Mouse (Mus musculus): Measurements from ENCODE around the gene Dll4.

Dll4 gene

DNA sequence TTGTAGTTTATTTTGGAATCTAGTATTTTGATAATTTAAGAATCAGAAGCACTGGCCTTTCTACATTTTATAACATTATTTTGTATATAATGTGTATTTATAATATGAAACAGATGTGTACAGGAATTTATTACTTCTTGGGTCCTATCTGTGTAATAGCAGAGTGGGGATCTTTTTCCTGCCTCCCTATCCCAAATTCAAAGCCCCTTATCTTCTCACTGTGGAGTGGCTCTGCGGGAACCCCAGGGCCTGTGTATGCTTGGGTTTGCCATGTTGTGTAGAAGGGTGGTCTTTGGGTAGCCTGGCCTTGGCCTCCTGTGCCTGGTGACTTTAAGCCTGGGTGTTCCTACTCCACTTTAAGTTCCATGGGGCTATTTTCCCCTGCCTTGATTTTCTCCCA, 10.0 kb downstream of the Dll4 start:
- no peak for DNase-seq (ENCODE audit: low spot score)

GRCm38 (mm10) chr2:119336002-119336401, 10.4 kb downstream of the Dll4 start:
- DNase-seq (ENCODE audit: low spot score) = no peak

DNA sequence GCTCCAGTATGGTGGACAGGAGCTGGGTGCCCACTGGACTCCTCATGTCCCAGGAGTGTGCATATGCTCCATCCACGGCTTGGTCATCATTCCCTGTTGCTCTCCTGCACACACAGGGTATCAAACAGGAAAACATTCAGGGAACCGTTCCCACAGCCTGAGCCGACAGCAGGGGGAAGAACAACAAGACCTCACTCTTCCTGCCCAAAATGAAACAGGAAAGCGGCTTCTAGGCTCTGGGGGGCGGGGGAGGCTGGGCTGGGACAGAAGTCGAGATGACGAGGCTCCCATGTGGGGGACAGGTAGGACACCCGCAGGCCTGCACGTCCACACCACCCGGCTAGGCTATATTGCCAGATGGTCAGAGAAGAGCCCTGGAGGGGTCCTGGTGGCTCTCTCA, 10.9 kb downstream of the Dll4 start:
- DNase-seq (ENCODE audit: low spot score) = no peak

- DNase-seq (ENCODE audit: low spot score) = peak; percentile 90
Measured at GRCm38 (mm10) chr2:119337425-119338265, 12.1 kb downstream of the Dll4 start.

- DNase-seq (ENCODE audit: low spot score) = no peak
Measured at GRCm38 (mm10) chr2:119344537-119345138, 19.1 kb downstream of the Dll4 start.

- peak; percentile 75 for DNase-seq (ENCODE audit: low spot score)
Measured at GRCm38 (mm10) chr2:119350555-119351486, 25.2 kb downstream of the Dll4 start, which contains the start of gene Chac1. TSS of gene Chac1 (plus strand) at chr2:119351229.

- DNase-seq (ENCODE audit: low spot score) = no peak
Measured at GRCm38 (mm10) chr2:119353707-119354106, 28.1 kb downstream of the Dll4 start.

GRCm38 (mm10) chr2:119355089-119355488, 29.5 kb downstream of the Dll4 start:
- no peak for DNase-seq (ENCODE audit: low spot score)

GRCm38 (mm10) chr2:119355651-119356050, 30.1 kb downstream of the Dll4 start:
- DNase-seq (ENCODE audit: low spot score) = no peak

DNA sequence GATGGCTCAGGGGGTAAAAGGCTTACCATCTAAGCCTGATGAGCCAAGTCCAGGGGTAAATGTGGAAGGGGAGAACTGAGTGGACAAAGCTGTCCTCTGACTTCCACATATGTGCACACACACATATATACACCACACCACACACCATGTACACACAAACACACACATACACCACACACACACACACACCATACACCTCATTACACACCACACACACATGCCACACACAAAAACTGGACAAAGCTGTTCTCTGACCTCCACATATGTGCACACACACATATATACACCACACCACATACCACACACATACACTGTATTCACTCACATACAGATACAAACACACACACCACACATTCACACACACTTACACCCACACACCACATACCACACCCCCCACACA, 30.7 kb downstream of the Dll4 start:
- DNase-seq (ENCODE audit: low spot score) = no peak

- no peak for DNase-seq (ENCODE audit: low spot score)
Measured at GRCm38 (mm10) chr2:119356805-119357204, 31.2 kb downstream of the Dll4 start.

DNA sequence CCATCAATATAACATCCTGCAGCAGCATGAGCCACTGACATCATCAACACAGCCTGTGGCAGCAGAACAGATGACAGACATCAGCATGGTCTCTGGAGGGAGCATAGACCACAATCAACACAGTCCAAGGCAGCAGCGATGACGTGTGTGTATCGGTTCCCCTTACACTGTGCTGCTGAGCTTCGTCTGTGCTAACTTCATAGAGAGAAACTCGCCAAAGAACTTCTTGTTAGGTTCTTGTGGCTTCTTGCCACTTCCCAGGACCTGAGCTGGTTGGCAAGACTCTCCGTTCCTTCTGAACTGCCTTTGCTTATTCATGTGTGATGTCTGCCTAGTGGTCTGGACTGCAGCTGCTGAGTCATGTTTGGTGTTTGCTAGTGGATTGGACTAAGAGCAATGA, 32.7 kb downstream of the Dll4 start:
- DNase-seq (ENCODE audit: low spot score) = no peak

DNA sequence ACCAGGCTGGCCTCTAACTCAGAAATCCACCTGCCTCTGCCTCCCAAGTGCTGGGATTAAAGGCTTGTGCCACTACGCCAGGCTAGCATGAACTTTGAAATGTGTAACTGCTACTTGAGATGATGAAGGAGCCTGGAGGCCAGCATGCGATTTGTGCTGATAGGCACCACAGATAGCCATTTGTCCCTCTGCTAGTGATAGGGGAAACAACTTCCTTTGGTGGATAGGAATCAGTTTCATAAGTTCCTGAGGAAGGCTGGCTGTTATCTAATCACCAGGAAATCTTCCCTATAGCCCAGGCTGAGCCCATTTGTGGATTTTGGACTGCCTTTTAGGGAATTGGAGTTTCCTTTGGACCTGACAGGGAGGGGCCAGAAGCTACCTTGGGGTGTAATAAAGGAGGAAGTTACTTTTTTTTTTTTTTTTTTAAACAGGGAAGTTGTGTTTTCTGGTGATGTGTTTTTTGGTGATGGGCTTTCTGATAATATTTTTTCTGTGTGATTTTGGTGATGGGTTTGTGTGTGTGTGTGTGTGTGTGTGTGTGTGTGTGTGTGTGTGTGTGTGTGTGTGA, 34.2 kb downstream of the Dll4 start:
- DNase-seq (ENCODE audit: low spot score) = no peak

DNA sequence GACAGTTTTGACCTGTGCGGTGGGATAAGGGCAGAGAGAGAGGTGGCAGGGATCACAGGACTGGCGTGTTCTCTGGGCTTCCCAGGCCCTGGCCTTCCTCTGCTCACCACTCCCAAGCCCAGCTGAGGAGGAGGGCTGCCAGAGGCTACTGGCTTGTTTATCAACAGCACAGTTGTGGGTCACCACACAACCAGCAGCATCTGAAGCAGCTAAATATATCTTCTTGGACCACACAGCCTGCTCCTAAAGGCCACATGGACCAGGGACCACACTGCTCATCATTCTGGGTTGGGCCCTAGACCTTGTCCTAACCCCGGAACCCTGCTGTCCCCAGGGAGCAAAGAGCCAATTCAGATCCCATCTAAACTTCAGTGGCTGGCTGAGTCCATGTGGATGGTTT, 39.4 kb downstream of the Dll4 start:
- no peak for DNase-seq (ENCODE audit: low spot score)

- no peak for DNase-seq (ENCODE audit: low spot score)
Measured at GRCm38 (mm10) chr2:119367346-119367745, 41.8 kb downstream of the Dll4 start.

GRCm38 (mm10) chr2:119370116-119370515, 44.5 kb downstream of the Dll4 start:
- no peak for DNase-seq (ENCODE audit: low spot score)

- DNase-seq (ENCODE audit: low spot score) = no peak
Measured at GRCm38 (mm10) chr2:119377286-119377685, 51.7 kb downstream of the Dll4 start.

GRCm38 (mm10) chr2:119377826-119378225, 52.2 kb downstream of the Dll4 start:
- no peak for DNase-seq (ENCODE audit: low spot score)

- no peak for DNase-seq (ENCODE audit: low spot score)
Measured at GRCm38 (mm10) chr2:119379455-119379854, 53.9 kb downstream of the Dll4 start.

All from urinary bladder, postnatal 25 days (tissue).